In genomic region chr15:32244344-32244955, GRCm38 (mm10) we compare ENCODE assay signal across 8 mouse cellular contexts. TPM values are rescaled to one million over a fixed set of nuclear protein-coding genes. Genes with fewer than 3 reads are reported as not detected.
A peak's percentile ranks its signal among the peaks of the same experiment; 100 is the strongest.
DNase-seq lines count a peak whose midpoint lies in the region; ATAC-seq and TF ChIP-seq lines count a peak whose summit lies in the region.

Sema5a (plus strand) TSS chr15:32244810.

- no peak for TF ChIP-seq CTCF in Patski (IDR thresholded peaks at IDR 0.05)
- no peak for TF ChIP-seq CTCF in lung, adult 2 months (IDR thresholded peaks at IDR 0.05; ENCODE audit: insufficient read depth, low read length)

- intact Hi-C loops in heart, postnatal 14 days (cut with DNase I), result loop anchor here (5.0 to 10.0 kb wide), 3 partner anchors 232 to 640 kb away; partner anchors contain the start of genes Cct5 and Fam173b

- H3K9me3 ChIP-seq in forebrain, embryonic 14.5 days (replicated peaks; ENCODE audit: control insufficient read depth, low read length), result no peaks in the 10 kb centered on the region

- peak within 1 kb of the TSS; percentile 99 for H3K4me2 ChIP-seq in forebrain, embryonic 14.5 days (ENCODE audit: low read length)

- POLR2A ChIA-PET in Patski (lab: Charles Lee), result interaction anchor here (1.7 kb wide), 1 partner anchor 11 kb away, joined by 4 read pairs; no protein-coding TSS in a partner anchor

- no peaks in the 10 kb centered on the region for H3K36me3 ChIP-seq in forebrain, embryonic 14.5 days (ENCODE audit: control insufficient read depth, insufficient read depth, low read length)

- H3K27ac ChIP-seq in forebrain, embryonic 14.5 days (ENCODE audit: low read depth, low read length), result no peak within 1 kb of the TSS; the same call in 1 of the 2 replicates

- CTCF ChIA-PET in Patski (lab: Charles Lee), result interaction anchor here (1.2 to 2.4 kb wide), 4 partner anchors 188 to 367 kb away, joined by 3 to 8 read pairs (median 4); no protein-coding TSS in a partner anchor

- peaks cover 7% of the 10 kb centered on the region; the same call in 1 of the 2 replicates for H3K4me1 ChIP-seq in forebrain, embryonic 14.5 days (ENCODE audit: control insufficient read depth, insufficient read depth, low read length)
- no peaks in the 10 kb centered on the region for H3K4me1 ChIP-seq in lung, adult 2 months (ENCODE audit: control insufficient read depth, insufficient read depth, low read length)

- under 1% methylated on average over 19 of the region's 45 CpGs for WGBS in forebrain, embryonic 14.5 days
- WGBS in large intestine, adult 2 months, result under 1% methylated on average over 35 of the region's 45 CpGs
- WGBS in lung, adult 2 months, result 1% methylated on average over 42 of the region's 45 CpGs

- peak within 1 kb of the TSS; percentile 57 for H3K4me3 ChIP-seq in forebrain, embryonic 14.5 days (ENCODE audit: low read depth, low read length)
- peak within 1 kb of the TSS; percentile 96 for H3K4me3 ChIP-seq in lung, adult 2 months (replicated peaks; ENCODE audit: extremely low read depth, low read depth, low read length)

- in situ Hi-C loops in Patski (cut with MboI; ENCODE audit: low pct_unique_long_range_greater_than_20kb), result loop anchor here (5.0 to 25.0 kb wide), 2 partner anchors 232 to 632 kb away; partner anchors contain the start of genes Cct5 and Fam173b

- peak; percentile 87; the same call in 1 of the 2 replicates for TF ChIP-seq POLR2A in lung, adult 2 months (IDR thresholded peaks at IDR 0.05; ENCODE audit: borderline replicate concordance, extremely low read depth, low read depth, low read length)

- peak within 1 kb of the TSS; percentile 70 for H3K9ac ChIP-seq in forebrain, embryonic 14.5 days (ENCODE audit: low read length)

- no peaks in the 10 kb centered on the region for H3K27me3 ChIP-seq in Patski
- no peaks in the 10 kb centered on the region for H3K27me3 ChIP-seq in forebrain, embryonic 14.5 days (replicated peaks; ENCODE audit: control insufficient read depth, insufficient read depth, low read length)

- ATAC-seq in Patski, result peak; percentile 92
- ATAC-seq in cerebellum, adult (ENCODE audit: insufficient number of reproducible peaks, low FRiP score, low TSS enrichment), result peak; percentile 65
- peak; percentile 91 for ATAC-seq in forebrain, embryonic 14.5 days

- no peak for DNase-seq in Patski (ENCODE audit: low read depth, low spot score)
- DNase-seq in forebrain, embryonic 14.5 days (ENCODE audit: low spot score), result peak; percentile 81
- peak; percentile 76 to 78 for DNase-seq in heart, postnatal 14 days
- DNase-seq in large intestine, adult 2 months (ENCODE audit: low read depth, low spot score), result peak; percentile 62
- DNase-seq in lung, adult 2 months, result peak; percentile 73
- DNase-seq in ovary, postnatal 10 days (ENCODE audit: low spot score), result peak; percentile 70
- DNase-seq in urinary bladder, postnatal 4 days (ENCODE audit: low spot score in 2 of 2), result peak; percentile 73 to 76

RNA-seq across cellular contexts. Expression of gene Sema5a, which starts in this region (rescaled TPM):
- polyA plus RNA-seq in Patski (2021), result 69.9 TPM
- 10.1 and 10.8 TPM in 2 replicates for polyA plus RNA-seq in forebrain, embryonic 14.5 days (2014; fragmentation: Nextera tagmentation; extraction: Ambion mirVana)
- 10 to 100 TPM; 16.8 to 16.9 TPM for total RNA-seq in heart, postnatal 14 days (2021)
- 3.9 and 10.2 TPM in 2 replicates for polyA plus RNA-seq in large intestine, adult 2 months (2012; rRNA removed)
- polyA plus RNA-seq in lung, adult 2 months (2012; rRNA removed), result 7.6 and 10.1 TPM in 2 replicates
